Mouse (Mus musculus) heart, adult 2 months (tissue): ENCODE data around the gene Atg2b.

Experiments
- CTCF ChIP-seq: fragments of 200-600 bp; IDR thresholded peaks from 2 replicates; pipeline ENCODE4 v1.8.1; 2022; ENCODE audit warnings: antibody characterized with exemption, mild to moderate bottlenecking, moderate library complexity
- EP300 ChIP-seq: fragments of 200-500 bp; IDR thresholded peaks from 2 replicates; pipeline ENCODE4 v1.6.1; 2011; ENCODE audit warnings: low read depth, low read length, control low read depth; ENCODE audit not compliant: insufficient read depth
- POLR2A ChIP-seq: fragments of 200-500 bp; IDR thresholded peaks from 2 replicates; pipeline ENCODE4 v1.6.1; 2011; ENCODE audit warnings: mild to moderate bottlenecking, low read depth, low read length, control low read depth; ENCODE audit not compliant: insufficient read depth

DNA sequence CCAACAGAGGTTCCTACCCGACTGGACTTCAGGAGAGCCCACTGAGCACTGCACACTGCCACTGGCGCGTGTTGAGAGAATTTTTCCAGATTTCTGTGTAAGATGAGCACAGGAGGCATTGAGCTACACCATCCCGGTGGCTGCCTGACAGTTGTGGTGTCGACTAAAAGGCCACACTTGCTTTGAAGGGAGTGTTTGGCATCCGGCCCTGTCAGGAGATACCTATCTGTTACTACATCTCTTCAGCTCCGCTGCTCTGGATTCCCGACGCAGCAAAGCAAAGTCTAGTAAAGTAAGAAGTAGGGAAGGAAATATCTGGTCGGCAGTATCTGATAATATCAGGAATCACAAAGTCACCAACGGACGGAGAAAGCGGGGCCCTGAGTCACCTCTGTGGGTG is 4.4 kb upstream of the Atg2b start:
- TF ChIP-seq EP300 (no peak), CTCF (no peak), POLR2A (no peak)
